Mouse (Mus musculus) olfactory bulb, adult 2 months (tissue): ENCODE results near the gene Ifnab.

ENCODE experiments used
- CTCF ChIP-seq: fragments of 200-500 bp; IDR thresholded peaks from 2 replicates; pipeline ENCODE4 v1.5.1; 2012; ENCODE audit warnings: low read depth, mild to moderate bottlenecking, low read length, moderate library complexity; ENCODE audit not compliant: insufficient read depth
- POLR2A ChIP-seq: fragments of 200-500 bp; IDR thresholded peaks from 2 replicates; pipeline ENCODE4 v1.6.1; 2012; ENCODE audit warnings: mild to moderate bottlenecking, low read depth, low read length, moderate library complexity; ENCODE audit not compliant: insufficient read depth

DNA sequence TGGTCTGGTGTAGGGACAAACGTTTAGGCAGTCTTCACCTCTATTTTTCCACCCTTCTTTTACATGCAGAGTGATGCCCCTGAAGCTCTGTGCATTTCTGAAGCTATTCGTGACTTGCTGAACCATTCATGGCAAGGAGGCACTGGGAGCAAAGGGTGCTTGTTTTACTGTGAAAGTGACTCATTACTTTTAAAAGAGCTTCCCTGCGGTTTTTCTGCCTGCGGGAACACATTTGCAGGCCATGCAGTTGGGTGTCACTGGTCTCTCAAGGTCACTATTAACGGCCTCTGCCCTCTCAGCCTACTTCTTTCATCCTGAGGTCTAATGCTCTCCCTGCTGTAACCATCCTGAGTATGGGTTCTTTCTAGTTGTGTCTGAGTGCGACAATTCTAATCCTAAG lies 5.9 kb upstream of the Ifnab start:
- no peak for TF ChIP-seq CTCF
- no peak for TF ChIP-seq POLR2A
